Mouse (Mus musculus) stomach, postnatal 0 days (tissue): ENCODE data around the gene Tmcc2.

Experiments
- CTCF ChIP-seq: IDR thresholded peaks from 2 replicates; pipeline ENCODE4 v1.5.1; 2016; ENCODE audit warnings: antibody characterized with exemption, low read depth, mild to moderate bottlenecking, moderate library complexity
- EP300 ChIP-seq: optimal IDR thresholded peaks from 2 replicates; pipeline ENCODE3; 2016; ENCODE audit warnings: antibody characterized with exemption

DNA sequence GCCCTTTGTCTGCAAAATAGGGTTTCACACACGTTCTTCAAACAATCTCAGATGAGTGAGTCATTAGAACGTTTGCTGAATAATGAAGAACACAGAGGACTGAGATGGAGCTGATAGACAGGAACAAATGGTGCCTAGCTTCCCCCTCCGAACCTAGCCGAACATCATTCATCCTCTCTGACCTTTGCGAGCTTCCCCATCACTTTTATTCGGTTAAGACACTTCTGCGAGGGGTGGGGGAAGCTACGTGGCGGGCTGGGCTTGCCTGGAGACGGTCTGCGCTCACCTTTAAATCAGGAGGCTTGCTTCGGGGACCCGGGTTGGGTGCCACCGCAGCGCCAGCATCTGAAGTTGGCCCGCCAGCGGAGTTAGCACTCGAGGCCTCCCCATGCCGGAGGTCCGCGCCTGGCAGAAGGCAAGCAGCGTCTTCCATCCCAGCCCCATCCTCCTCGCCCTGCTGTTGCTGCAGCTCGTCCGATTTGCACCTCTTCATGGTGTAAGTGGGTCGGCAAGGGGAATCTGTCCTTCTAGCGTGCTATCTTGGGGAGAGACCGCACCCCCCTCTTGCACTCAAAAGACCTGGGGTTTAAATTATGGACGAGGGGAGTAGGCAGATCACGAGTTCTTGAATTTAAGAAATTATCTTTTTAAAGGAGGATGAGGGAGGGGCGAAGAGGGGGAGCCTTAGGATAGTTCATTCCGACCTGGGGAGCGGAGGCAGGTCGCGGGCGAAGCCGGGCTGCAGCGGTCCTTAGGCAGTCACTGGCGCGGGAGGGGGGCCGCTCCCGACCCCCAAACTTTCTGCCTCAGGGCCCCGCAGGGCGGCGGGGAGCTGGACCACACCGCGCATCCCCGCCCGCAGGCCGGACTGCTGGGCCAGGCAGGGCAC, at the start of gene Tmcc2:
- no peak for TF ChIP-seq CTCF
- no peak for TF ChIP-seq EP300
